Mouse (Mus musculus) embryonic facial prominence, embryonic 12.5 days (tissue): Measurements from ENCODE around the gene Zfp661. TPM values are rescaled to one million over a fixed set of nuclear protein-coding genes. Genes with fewer than 3 reads are reported as not detected.

ENCODE experiments used
- polyA plus RNA-seq: library from polyadenylated mRNA; unstranded; fragments of >200 nt; fragmentation: Nextera tagmentation; extraction: Ambion mirVana; gene quantifications from 2 replicates; pipeline ENCODE4 v1.2.1, GENCODE M21; 2016

Zfp661 gene
- polyA plus RNA-seq, 1 experiment from 2014 or later = 7.3 TPM

Other genes starting within 250 kb of the Zfp661 start
- gene Astl, start 248.5 kb downstream of the Zfp661 start, polyA plus RNA-seq = 0.19 TPM in 1 of 2 replicates, not detected in the other
- gene Adra2b, start 223.9 kb downstream of the Zfp661 start, polyA plus RNA-seq = 1.7 and 1.8 TPM in 2 replicates
- 0.19 and 0.22 TPM in 2 replicates for gene Gpat2, start 161.9 kb downstream of the Zfp661 start, polyA plus RNA-seq
- gene Fahd2a, start 142.5 kb downstream of the Zfp661 start, polyA plus RNA-seq = 27.5 and 27.7 TPM in 2 replicates
- gene Kcnip3, start 65.0 kb downstream of the Zfp661 start, polyA plus RNA-seq = 2.2 TPM in 2 replicates
- gene Prom2, start 45.6 kb downstream of the Zfp661 start, polyA plus RNA-seq = 1.4 and 1.8 TPM in 2 replicates
- 139 TPM in 2 replicates for gene Mrps5, start 128 bp upstream of the Zfp661 start, polyA plus RNA-seq
- gene Mal, start 69.6 kb upstream of the Zfp661 start, polyA plus RNA-seq = 0.43 and 0.62 TPM in 2 replicates
- 2.0 and 2.4 TPM in 2 replicates for gene Mall, start 142.8 kb upstream of the Zfp661 start, polyA plus RNA-seq
- 36.1 and 37.1 TPM in 2 replicates for gene Nphp1, start 201.8 kb upstream of the Zfp661 start, polyA plus RNA-seq
- gene Mtln, start 205.4 kb upstream of the Zfp661 start, polyA plus RNA-seq = 25.5 and 29.9 TPM in 2 replicates
- 69.4 and 71.8 TPM in 2 replicates for gene Bub1, start 244.8 kb upstream of the Zfp661 start, polyA plus RNA-seq